Mouse (Mus musculus): Measurements from ENCODE around the gene Lzic. TPM values are rescaled to one million over a fixed set of nuclear protein-coding genes. Genes with fewer than 3 reads are reported as not detected.
A peak's percentile ranks its signal among the peaks of the same experiment; 100 is the strongest.

Lzic gene
- total and polyA plus RNA-seq, 3 experiments, result 25.0 to 26.2 TPM; not detected in 1

DNA sequence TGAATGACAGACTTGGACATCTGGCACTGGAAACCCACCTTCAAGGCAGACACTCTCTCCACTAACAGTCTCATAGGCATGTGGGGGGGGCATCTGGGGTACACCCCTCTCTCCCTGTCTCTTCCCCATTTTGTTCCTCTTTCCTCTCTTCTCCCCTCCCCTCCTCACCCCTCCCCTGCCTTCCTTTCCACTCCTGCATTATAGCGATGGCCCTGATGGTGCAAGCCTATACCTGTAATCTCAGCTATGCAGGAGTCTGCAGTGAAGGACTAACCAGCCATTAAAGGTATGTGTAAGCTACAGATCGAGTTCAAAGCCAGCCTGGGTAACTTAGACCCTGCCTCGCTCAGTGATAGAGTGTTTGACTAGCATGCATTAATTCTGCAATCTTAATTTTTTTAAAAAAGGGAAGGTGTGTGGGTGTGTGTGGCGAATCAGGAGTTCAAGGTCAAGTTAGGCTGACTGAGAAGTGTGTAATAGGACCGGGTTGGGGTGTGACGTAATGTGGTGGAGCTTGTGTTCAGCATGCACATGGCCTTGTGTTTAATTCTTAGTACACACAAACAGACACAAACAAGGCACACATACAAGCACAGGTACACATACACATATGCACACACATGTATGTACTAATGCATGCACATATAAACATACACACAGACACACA lies 22.6 kb upstream of the Lzic start:
- H3K4me1 ChIP-seq (ENCODE audit: control insufficient read depth in 1 of 2, insufficient read depth in 2 of 2, low read length in 2 of 2), result no peaks in the 10 kb centered on the region
- no peak overlapping the region for H3K4me3 ChIP-seq (ENCODE audit: control insufficient read depth in 1 of 2, insufficient read depth in 1 of 2, low read depth in 2 of 2, low read length in 2 of 2)
- no peaks in the 10 kb centered on the region for H3K27me3 ChIP-seq (ENCODE audit: control insufficient read depth in 1 of 2, insufficient read depth in 2 of 2, low read length in 2 of 2)
- no peak overlapping the region for H3K27ac ChIP-seq (ENCODE audit: control insufficient read depth, low read depth, low read length)
- no peak overlapping the region for H3K9ac ChIP-seq (ENCODE audit: control insufficient read depth, low read depth, low read length, poor library complexity, severe bottlenecking)
- no peak for DNase-seq (ENCODE audit: low read depth, low spot score)
- TF ChIP-seq RAD21 (IDR thresholded peaks at IDR 0.05; ENCODE audit: low read depth, low read length) (no peak), TAL1 (IDR thresholded peaks at IDR 0.05; ENCODE audit: low read length) (no peak), EP300 (IDR thresholded peaks at IDR 0.05; ENCODE audit: low read depth in 1 of 2, low read length in 2 of 2) (no peak), ZC3H11A (IDR thresholded peaks at IDR 0.05; ENCODE audit: low read depth, low read length) (no peak), MAX (IDR thresholded peaks at IDR 0.05; ENCODE audit: low read length) (no peak), MXI1 (IDR thresholded peaks at IDR 0.05; ENCODE audit: low read depth, low read length) (no peak), CHD1 (IDR thresholded peaks at IDR 0.05; ENCODE audit: low read depth, low read length) (no peak), POLR2AphosphoS2 (IDR thresholded peaks at IDR 0.05; ENCODE audit: low read length) (no peak), ZKSCAN1 (IDR thresholded peaks at IDR 0.05; ENCODE audit: low read depth, low read length) (no peak), BHLHE40 (IDR thresholded peaks at IDR 0.05; ENCODE audit: borderline replicate concordance, low read depth, low read length) (no peak), E2F4 (IDR thresholded peaks at IDR 0.05; ENCODE audit: borderline replicate concordance, low read depth, low read length) (no peak), ZNF384 (IDR thresholded peaks at IDR 0.05; ENCODE audit: low read depth, low read length) (no peak), ETS1 (IDR thresholded peaks at IDR 0.05; ENCODE audit: low read depth, low read length) (no peak), GABPA (IDR thresholded peaks at IDR 0.05; ENCODE audit: low read depth, low read length) (no peak)
- no peaks in the 10 kb centered on the region for H3K79me2 ChIP-seq (ENCODE audit: control insufficient read depth, insufficient read depth, low read length, poor library complexity)
- no peaks in the 10 kb centered on the region for H3K9me3 ChIP-seq (replicated peaks; ENCODE audit: insufficient read depth, low read length)
- no peaks in the 10 kb centered on the region for H3K36me3 ChIP-seq (ENCODE audit: control insufficient read depth in 1 of 2, insufficient read depth in 2 of 2, low read length in 2 of 2)

DNA sequence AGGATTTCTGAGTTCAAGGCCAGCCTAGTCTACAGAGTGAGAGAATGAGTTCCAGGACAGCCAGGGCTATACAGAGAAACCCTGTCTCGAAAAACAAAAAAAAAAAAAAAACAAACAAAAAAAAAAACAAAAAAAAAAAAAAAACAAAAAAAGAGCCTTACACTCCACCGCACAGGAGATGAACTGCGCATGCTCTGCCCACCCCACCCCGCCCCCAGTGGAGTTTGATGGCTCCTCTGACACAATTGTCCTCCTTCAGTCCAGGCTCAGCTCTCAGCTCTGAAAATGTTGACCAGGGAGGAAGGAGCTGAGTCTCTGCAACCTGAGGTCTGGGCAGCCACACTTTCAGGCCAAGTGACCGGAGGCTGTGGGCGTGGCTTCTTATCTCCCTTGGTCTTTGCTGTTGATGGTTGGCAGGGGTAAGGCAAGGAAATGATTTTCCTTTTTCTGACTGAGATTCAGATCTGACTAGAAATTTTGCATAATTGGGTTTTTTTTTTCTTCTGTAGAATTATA lies 21.5 kb upstream of the Lzic start:
- no peak for DNase-seq (ENCODE audit: low read depth, low spot score)

More for the DNA sequence above, 21.5 kb upstream of the Lzic start:
- Histone ChIP-seq H3K27me3 (ENCODE audit: control insufficient read depth in 1 of 2, insufficient read depth in 2 of 2, low read length in 2 of 2) (no peaks in the 10 kb centered on the region), H3K9ac (ENCODE audit: control insufficient read depth, low read depth, low read length, poor library complexity, severe bottlenecking) (no peak overlapping the region), H3K4me3 (ENCODE audit: control insufficient read depth in 1 of 2, insufficient read depth in 1 of 2, low read depth in 2 of 2, low read length in 2 of 2) (0 out of 4 replicates have a peak overlapping the region, but pooled peaks of 1 of the 2 experiments have one; percentile 31), H3K79me2 (ENCODE audit: control insufficient read depth, insufficient read depth, low read length, poor library complexity) (no peaks in the 10 kb centered on the region), H3K27ac (ENCODE audit: control insufficient read depth, low read depth, low read length) (no peak overlapping the region), H3K36me3 (ENCODE audit: control insufficient read depth in 1 of 2, insufficient read depth in 2 of 2, low read length in 2 of 2) (no peaks in the 10 kb centered on the region), H3K9me3 (replicated peaks; ENCODE audit: insufficient read depth, low read length) (no peaks in the 10 kb centered on the region), H3K4me1 (ENCODE audit: control insufficient read depth in 1 of 2, insufficient read depth in 2 of 2, low read length in 2 of 2) (no peaks in the 10 kb centered on the region)
- TF ChIP-seq CTCF (IDR thresholded peaks at IDR 0.05 in 2 of 3, conservative IDR thresholded peaks at IDR 0.05 in 1 of 3; ENCODE audit: control insufficient read depth in 1 of 3, insufficient read depth in 1 of 3, low read depth in 2 of 3, low read length in 3 of 3, poor library complexity in 1 of 3, severe bottlenecking in 1 of 3) (no peak), CHD1 (IDR thresholded peaks at IDR 0.05; ENCODE audit: low read depth, low read length) (no peak), MYB (IDR thresholded peaks at IDR 0.05; ENCODE audit: low read depth, low read length) (no peak), POLR2AphosphoS5 (IDR thresholded peaks at IDR 0.05; ENCODE audit: borderline replicate concordance, low read depth, low read length) (no peak), SMC3 (IDR thresholded peaks at IDR 0.05; ENCODE audit: low read depth, low read length) (no peak), ZNF384 (IDR thresholded peaks at IDR 0.05; ENCODE audit: low read depth, low read length) (peak; percentile 76), RAD21 (IDR thresholded peaks at IDR 0.05; ENCODE audit: low read depth, low read length) (no peak), ZKSCAN1 (IDR thresholded peaks at IDR 0.05; ENCODE audit: low read depth, low read length) (no peak), BHLHE40 (IDR thresholded peaks at IDR 0.05; ENCODE audit: borderline replicate concordance, low read depth, low read length) (no peak), GATA1 (IDR thresholded peaks at IDR 0.05; ENCODE audit: low read depth, low read length) (0 out of 2 replicates have a peak, but pooled peaks have one; percentile 10), POLR2A (IDR thresholded peaks at IDR 0.05; ENCODE audit: control insufficient read depth in 1 of 2, insufficient read depth in 1 of 2, low read depth in 1 of 2, low read length in 2 of 2, poor library complexity in 1 of 2) (no peak)
